Mouse (Mus musculus) forelimb bud, embryonic 11.5 days (tissue): ENCODE measurements around the gene Mlxip.

Experiments
- DNase-seq: peaks from one replicate; pipeline ENCODE4 v3.0.0-alpha.2; 2012; ENCODE audit warnings: low read depth, low spot score

Mlxip gene

GRCm38 (mm10) chr5:123381968-123382367 is 12.6 kb upstream of the Mlxip start:
- no peak for DNase-seq

GRCm38 (mm10) chr5:123382686-123383085 is 11.9 kb upstream of the Mlxip start:
- DNase-seq = no peak

DNA sequence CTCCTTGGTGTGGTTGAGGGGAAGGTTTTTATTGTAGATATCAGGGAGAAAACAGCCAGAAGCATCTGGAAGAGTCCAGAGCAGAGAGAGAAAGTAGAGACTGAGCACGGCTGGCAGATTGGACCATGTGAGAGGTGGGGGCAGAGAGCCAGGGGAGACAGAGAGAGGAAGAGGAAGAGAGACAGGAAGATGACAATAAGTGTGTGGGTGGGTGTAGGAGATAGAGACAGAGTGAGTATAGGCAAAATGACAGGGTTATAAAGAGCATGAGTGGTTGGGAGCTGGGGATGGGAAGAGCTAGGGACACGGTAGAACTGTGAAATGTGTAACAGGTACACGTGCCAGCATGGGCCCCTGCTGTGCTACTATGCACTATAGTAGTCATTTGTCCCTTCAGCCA is 6.1 kb upstream of the Mlxip start:
- no peak for DNase-seq

- DNase-seq = no peak
Observed at GRCm38 (mm10) chr5:123390536-123391441, 3.8 kb upstream of the Mlxip start.

DNA sequence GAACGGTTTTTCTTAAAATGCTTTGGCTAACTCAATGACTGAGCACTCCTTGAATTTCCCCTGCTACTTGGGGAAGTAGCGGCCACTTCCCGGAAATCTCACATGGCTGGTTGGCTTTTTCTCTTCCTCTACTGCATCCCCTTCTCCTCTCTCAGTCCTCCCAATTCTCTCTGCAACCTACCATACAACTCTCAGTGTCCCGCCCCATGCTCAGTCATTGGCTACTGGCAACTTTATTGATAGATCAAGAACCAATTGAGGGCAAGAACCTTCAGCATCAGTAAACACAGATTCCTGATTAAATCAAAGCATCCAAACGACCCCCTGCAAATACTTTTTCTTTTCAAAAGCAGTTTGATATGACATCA is 3.2 kb upstream of the Mlxip start:
- no peak for DNase-seq

DNA sequence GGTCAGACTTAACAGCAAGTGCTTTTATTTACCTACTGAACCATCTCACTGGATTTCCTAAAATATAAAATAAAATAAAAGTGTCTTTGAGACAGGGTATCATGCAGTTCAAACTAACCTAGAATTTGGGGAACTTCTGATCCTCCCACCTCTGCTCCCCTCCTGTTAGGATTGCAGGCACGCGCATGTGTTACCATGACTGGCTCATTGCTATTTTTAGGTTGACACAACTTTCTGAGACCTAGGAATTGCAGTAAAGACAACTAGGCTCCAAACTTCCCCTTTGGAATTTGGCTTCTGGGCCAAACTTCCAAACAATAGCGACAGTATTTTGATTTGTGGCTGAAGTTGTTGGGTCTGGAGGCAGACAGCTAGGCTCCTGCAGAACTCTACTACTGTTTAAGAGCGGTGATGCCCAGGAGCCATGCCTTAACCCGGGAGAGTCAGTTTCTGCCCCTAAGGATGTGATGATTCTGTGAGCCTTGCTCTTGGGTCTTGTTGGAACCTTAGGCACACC is 754 bp upstream of the Mlxip start:
- DNase-seq = no peak

DNA sequence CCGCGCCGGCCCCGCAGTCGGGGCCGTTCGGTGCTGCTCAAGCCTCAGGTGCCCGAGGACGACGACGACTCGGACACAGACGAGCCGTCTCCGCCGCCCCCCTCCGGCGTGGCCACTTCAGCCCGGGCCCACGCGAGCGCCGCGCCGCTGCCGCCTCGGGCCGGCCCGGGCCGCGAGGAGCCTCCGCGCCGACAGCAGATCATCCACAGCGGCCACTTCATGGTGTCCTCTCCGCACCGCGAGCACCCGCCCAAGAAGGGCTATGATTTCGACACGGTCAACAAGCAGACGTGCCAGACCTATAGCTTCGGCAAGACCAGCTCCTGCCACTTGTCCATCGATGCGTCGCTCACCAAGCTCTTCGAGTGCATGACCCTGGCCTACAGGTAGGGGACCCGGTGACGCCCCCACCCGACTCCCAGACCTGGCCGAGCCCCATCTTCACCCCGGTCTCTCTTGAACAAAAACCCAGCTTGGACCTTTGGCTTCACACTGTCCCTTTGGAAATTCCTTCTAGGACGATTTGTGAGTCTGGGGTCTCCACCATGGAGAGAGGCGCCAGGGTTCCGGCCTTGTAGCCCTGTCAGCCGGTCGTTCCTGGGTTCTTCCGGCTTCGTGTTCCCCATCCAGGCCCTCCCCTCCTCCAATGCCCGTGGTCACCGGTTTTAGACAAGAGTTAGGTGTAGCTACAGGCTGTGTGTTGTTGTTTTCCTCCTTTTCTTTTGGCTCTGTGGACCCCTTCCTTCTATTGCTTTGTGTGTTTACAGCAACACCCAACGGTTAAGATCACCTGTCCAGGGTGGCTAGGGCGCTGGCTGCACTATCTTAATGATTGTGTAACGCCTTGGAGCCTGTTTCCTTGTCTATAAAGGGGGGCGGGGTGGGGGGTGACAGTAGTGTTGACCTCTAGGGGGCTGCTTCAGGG is 621 bp downstream of the Mlxip start:
- DNase-seq = no peak

DNA sequence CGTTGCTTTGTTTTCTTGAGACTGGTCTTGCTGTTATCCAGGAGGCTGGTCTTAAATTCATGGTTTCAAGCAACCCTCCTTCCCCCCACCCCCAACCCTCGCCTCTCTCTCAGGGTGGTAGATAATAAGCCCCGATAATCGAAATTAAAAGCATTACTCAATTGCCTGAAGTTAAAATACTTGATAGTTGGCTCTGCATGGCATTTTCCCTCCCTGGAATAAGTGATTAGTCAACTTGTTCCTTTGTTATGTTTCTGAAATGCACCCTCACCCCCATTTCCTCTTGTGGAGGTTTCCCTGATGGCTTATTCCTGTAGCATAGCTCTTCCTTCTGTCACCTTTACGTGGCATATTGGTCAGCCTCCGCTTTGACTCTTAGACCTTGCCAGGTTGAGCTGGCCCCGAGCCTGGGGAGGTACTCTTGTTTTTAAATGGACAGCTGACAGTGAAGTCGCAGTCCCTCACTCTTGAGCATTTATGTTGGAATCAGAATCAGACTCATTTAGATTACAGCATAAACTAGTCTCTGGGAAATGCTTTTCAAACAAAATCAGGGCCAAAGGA is 2.4 kb downstream of the Mlxip start:
- DNase-seq = no peak

GRCm38 (mm10) chr5:123397786-123398185 is 3.2 kb downstream of the Mlxip start:
- no peak for DNase-seq

DNA sequence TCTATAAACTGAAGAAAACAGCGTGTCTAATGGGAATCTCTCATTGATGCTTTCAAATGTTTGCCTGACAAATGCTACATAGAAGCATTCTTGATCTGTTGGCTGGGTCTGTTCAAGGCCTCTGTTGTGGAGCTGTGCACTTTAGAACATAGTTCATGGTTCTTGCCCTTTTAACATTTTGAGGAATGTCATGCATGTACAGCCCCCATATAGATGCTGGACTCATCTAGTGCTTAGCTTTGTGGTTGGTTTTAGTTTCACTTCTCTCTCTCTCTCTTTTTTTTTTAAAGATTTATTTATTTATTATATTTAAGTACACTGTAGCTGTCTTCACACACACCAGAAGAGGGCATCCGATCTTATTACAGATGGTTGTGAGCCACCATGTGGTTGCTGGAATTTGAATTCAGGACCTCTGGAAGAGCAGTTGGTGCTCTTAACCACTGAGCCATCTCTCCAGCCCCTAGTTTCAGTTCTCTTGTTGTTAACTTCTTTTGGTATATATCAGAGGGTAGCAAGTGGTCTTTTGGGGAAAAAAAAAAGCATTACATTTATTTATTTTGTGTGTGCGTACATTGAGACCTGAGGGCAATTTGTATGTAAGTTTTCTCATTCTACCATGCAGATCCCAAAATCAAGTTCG is 4.4 kb downstream of the Mlxip start:
- DNase-seq = no peak

DNA sequence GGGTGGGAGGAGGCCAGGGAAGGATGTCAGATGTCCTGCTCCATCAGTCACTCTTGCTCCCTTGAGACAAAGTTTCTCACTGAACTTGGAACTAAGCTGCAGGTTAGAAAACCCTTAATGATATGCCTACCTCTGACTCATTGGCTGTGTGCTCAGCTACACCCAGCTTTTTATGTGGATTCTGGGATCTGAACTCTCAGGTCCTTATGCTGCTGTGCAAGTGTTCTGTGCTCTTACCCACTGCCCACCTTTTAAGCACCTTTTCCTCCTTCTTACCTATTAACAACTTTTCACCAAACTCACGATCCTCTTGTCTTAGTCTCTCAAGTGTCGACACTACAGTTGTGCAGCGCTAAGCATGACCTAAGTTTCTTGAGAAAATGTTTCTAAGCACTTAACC is 9.9 kb downstream of the Mlxip start:
- DNase-seq = no peak

DNA sequence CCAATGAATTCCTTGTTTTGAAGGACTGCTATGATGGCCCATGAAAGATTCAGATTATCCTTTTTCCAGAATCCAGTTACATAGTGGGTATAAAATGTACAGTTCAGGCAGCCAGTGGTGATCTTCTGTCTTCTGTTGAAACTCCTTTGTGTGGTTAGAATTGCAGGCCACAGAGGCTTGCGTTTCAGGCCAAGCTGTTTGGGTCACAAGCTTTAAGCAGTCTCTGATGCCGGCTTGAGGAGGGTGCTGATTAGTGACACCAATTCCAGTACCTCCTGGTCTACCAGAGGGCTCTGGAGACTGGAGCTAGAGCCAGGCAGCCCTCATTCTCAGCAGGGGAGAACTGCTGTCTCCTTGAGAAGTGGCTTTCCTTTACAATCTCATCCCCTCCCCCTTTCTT is 12.4 kb downstream of the Mlxip start:
- no peak for DNase-seq

DNA sequence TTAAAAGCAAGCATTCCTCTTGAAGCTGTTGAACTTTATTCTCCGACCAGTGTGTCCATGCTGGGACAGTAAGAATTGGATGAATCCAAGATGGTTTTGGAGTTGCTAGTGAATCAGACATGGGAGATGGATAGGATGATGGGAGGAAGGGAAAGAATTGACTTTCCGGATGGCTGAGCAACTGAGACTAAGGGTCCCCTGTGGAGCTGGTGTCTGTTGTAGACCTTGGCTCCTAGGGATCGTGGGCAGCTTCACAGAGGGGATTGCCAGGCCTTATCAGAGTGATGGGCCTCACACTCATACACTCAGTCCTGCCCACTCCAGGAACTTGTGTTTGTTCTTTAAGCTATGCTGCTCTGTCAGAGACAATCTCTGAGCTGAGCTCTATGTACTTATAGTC is 13.6 kb downstream of the Mlxip start:
- no peak for DNase-seq

GRCm38 (mm10) chr5:123412193-123412592 is 17.6 kb downstream of the Mlxip start:
- DNase-seq = no peak

- no peak for DNase-seq
Observed at GRCm38 (mm10) chr5:123413866-123414363, 19.3 kb downstream of the Mlxip start.

DNA sequence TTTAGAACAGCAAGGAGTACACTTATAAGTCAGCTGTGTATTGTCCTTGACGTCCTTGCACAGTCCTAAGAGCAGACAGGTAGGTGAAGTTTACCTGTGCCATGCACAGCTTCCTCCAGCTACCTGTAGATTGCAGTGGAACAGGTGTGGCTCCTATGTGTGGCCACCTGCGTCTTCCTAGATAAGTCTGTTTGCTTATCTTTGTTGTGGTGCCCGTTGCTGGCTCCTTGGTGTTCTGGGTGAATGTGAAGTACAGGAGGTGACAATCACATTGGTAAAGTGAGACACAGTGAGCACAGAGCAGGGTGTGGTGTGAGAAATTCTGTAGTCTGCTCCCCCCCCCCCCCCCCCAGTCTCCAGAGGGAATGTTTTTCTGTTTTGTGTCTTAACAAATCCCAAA is 21.6 kb downstream of the Mlxip start:
- no peak for DNase-seq

GRCm38 (mm10) chr5:123416566-123417518 is 22.2 kb downstream of the Mlxip start:
- no peak for DNase-seq

- no peak for DNase-seq
Observed at GRCm38 (mm10) chr5:123423885-123424284, 29.3 kb downstream of the Mlxip start.

DNA sequence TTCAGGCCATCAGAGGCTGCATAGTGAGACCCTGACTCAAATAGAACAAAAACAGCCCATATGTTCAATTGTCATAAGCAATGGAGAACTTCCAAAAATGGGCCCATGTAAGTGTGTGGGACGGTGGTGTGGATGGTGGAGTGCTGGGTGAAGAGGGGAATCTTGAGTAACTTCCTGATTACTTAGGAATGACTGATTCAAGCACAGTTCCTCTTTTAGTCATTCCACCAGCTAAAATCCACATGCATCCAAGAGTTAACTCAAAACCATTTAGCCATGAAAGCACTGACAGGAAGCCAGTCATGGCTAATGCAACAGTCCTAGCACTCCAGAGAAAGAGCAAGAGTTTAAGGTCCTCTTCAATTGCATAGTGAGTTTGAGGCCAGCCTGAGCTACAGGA is 33.0 kb downstream of the Mlxip start:
- DNase-seq = no peak
